Mouse (Mus musculus) intestine, postnatal 0 days (tissue): ENCODE data around the gene Gm17535. TPM values are rescaled to one million over a fixed set of nuclear protein-coding genes. Genes with fewer than 3 reads are reported as not detected.
"Not testable (repeated sequence)": the region's sequence is repeated elsewhere in the genome, so short reads cannot be mapped to it uniquely, and the experiment has no call there.

Experiments used
- ATAC-seq: fragments of 200-750 bp; cut with Nextera tagmentation; 2 replicates; pipeline ENCODE4 v1.8.0; 2017; ENCODE audit warnings: mild to moderate bottlenecking, moderate TSS enrichment, moderate library complexity
- H3K27ac ChIP-seq: fragments of 300-500 bp; sonication (generic); 2 replicates; pipeline ENCODE4 v1.5.1; 2014; ENCODE audit warnings: mild to moderate bottlenecking, low read depth, low read length, moderate library complexity
- H3K27me3 ChIP-seq: fragments of 300-500 bp; sonication (generic); replicated peaks from 2 replicates; pipeline ENCODE4 v1.6.1; 2014; ENCODE audit warnings: low read length, mixed read lengths; ENCODE audit not compliant: control insufficient read depth, insufficient read depth
- H3K36me3 ChIP-seq: fragments of 300-500 bp; sonication (generic); 2 replicates; pipeline ENCODE4 v1.6.1; 2014; ENCODE audit warnings: mild to moderate bottlenecking, moderate library complexity; ENCODE audit not compliant: control insufficient read depth, insufficient read depth
- H3K4me1 ChIP-seq: fragments of 300-500 bp; sonication (generic); replicated peaks from 2 replicates; pipeline ENCODE4 v1.6.1; 2014; ENCODE audit warnings: antibody characterized with exemption, low read length, mixed read lengths; ENCODE audit not compliant: control insufficient read depth, insufficient read depth
- H3K4me2 ChIP-seq: fragments of 300-500 bp; sonication (generic); replicated peaks from 2 replicates; pipeline ENCODE4 v1.6.1; 2014; ENCODE audit warnings: low read depth, mild to moderate bottlenecking, moderate library complexity
- H3K4me3 ChIP-seq: fragments of 300-500 bp; sonication (generic); 2 replicates; pipeline ENCODE4 v1.5.1; 2014; ENCODE audit warnings: low read depth, low read length
- H3K9ac ChIP-seq: fragments of 300-500 bp; sonication (generic); 2 replicates; pipeline ENCODE4 v1.6.1; 2014; ENCODE audit warnings: mild to moderate bottlenecking, low read depth, low read length
- H3K9me3 ChIP-seq: fragments of 300-500 bp; sonication (generic); 2 replicates; pipeline ENCODE4 v1.6.1; 2016; ENCODE audit warnings: mixed run types; ENCODE audit not compliant: control insufficient read depth
- WGBS: fragments of 180-500 bp; shearing (Covaris S2); extraction: QIAGEN DNeasy Blood & Tissue Kit; methylation state at CpG from one replicate; pipeline ENCODE4 v1.1.7; 2014; 5-methylcytosine and 5-hydroxymethylcytosine counted together
- microRNA-seq: library from miRNA; unstranded; fragments of <30 nt; microRNA quantifications from one replicate; pipeline ENCODE4, GENCODE M21; 2016
- polyA plus RNA-seq: library from polyadenylated mRNA; unstranded; fragments of >200 nt; fragmentation: Nextera tagmentation; extraction: Ambion mirVana; gene quantifications from 2 replicates; pipeline ENCODE4 v1.2.1, GENCODE M21; 2015

Gene Gm17535
- polyA plus RNA-seq, 1 experiment from 2014 or later: not detected

DNA sequence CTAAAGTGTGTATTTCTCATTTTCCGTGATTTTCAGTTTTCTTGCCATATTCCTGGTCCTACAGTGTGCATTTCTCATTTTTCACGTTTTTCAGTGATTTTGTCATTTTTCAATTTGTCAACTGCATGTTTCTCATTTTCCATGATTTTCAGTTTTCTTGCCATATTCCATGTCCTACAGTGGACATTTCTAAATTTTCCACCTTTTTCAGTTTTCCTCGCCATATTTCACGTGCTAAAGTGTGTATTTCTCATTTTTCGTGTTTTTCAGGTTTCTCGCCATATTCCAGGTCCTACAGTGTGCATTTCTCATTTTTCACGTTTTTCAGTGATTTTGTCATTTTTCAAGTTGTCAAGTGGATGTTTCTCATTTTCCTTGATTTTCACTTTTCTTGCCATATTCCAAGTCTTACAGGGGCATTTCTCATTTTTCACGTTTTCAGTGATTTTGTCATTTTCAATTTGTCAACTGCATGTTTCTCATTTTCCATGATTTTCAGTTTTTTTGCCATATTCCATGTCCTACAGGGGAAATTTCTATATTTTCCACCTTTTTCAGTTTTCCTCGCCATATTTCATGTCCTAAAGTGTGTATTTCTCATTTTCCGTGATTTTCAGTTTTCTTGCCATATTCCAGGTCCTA lies 3.6 kb upstream of the Gm17535 start:
- not testable (repeated sequence) for H3K9me3 ChIP-seq, H3K4me2 ChIP-seq, H3K4me1 ChIP-seq, H3K27ac ChIP-seq, H3K4me3 ChIP-seq, H3K36me3 ChIP-seq, ATAC-seq, H3K9ac ChIP-seq, H3K27me3 ChIP-seq
- whole genome bisulfite sequencing: 65% methylated on average over 2 of the region's 10 CpGs

DNA sequence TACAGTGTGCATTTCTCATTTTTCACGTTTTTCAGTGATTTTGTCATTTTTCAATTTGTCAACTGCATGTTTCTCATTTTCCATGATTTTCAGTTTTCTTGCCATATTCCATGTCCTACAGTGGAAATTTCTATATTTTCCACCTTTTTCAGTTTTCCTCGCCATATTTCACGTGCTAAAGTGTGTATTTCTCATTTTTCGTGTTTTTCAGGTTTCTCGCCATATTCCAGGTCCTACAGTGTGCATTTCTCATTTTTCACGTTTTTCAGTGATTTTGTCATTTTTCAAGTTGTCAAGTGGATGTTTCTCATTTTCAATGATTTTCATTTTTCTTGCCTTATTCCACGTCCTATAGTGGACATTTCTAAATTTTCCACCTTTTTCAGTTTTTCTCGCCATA lies 2.2 kb downstream of the Gm17535 start, which contains the start of gene Gm10715:
Gene Gm10715 (plus strand): TSS at position 301 of the 400 bp plus-strand sequence.
- ATAC-seq, H3K9ac ChIP-seq, H3K4me3 ChIP-seq, H3K36me3 ChIP-seq, H3K27ac ChIP-seq, H3K9me3 ChIP-seq, H3K27me3 ChIP-seq, H3K4me1 ChIP-seq, H3K4me2 ChIP-seq: not testable (repeated sequence)
- WGBS: 68% methylated on average over 6 of the region's 8 CpGs

DNA sequence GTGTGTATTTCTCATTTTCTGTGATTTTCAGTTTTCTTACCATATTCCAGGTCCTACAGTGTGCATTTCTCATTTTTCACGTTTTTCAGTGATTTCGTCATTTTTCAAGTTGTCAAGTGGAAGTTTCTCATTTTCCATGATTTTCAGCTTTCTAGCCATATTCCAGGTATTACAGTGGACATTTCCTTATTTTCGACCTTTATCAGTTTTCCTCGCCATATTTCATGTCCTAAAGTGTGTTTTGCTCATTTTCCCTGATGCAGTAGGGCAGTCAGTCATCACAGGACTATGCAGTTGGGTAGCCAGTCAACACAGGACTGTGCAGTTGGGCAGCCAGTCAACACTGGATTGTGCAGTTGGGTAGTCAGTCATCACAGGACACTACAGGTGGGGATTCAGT lies 3.8 kb downstream of the Gm17535 start:
- not testable (repeated sequence) for H3K27me3 ChIP-seq, H3K36me3 ChIP-seq, ATAC-seq, H3K4me1 ChIP-seq, H3K4me3 ChIP-seq, H3K27ac ChIP-seq, H3K9ac ChIP-seq, H3K9me3 ChIP-seq, H3K4me2 ChIP-seq
- 62% methylated on average over 4 of the region's 4 CpGs for WGBS

Small RNAs within 50 kb of the gene (microRNA-seq; reads per million reads assigned to microRNA genes)
- not detected for gene Mir101c

Other genes with a start within 250 kb of the Gm17535 start
- gene Gm10722, start 33.7 kb upstream of the Gm17535 start, polyA plus RNA-seq: not detected in 2 replicates
- not detected in 2 replicates for gene Gm11168, start 31.3 kb upstream of the Gm17535 start, polyA plus RNA-seq
- not detected in 2 replicates for gene Gm10721, start 21.5 kb upstream of the Gm17535 start, polyA plus RNA-seq
- not detected in 2 replicates for gene Gm10720, start 18.9 kb upstream of the Gm17535 start, polyA plus RNA-seq
- gene Gm10719, start 17.2 kb upstream of the Gm17535 start, polyA plus RNA-seq: 0.50 TPM in 1 of 2 replicates, not detected in the other
- gene Gm10718, start 11.1 kb upstream of the Gm17535 start, polyA plus RNA-seq: 0.41 and 0.43 TPM in 2 replicates
- gene Gm10717, start 9.2 kb upstream of the Gm17535 start, polyA plus RNA-seq: 0.25 and 0.29 TPM in 2 replicates
- gene Gm10715, start 2.3 kb downstream of the Gm17535 start, polyA plus RNA-seq: not detected in 2 replicates